Mouse (Mus musculus): ENCODE measurements around the gene Ehd1. TPM values are rescaled to one million over a fixed set of nuclear protein-coding genes. Genes with fewer than 3 reads are reported as not detected.

Ehd1 gene
- polyA plus RNA-seq, 1 experiment from 2014 or later: 46.0 TPM

- Histone ChIP-seq H3K9ac (ENCODE audit: low read depth, low read length) (no peak overlapping the region), H3K4me2 (replicated peaks; ENCODE audit: low read depth, low read length) (no peak overlapping the region), H3K9me3 (ENCODE audit: control insufficient read depth, low read length) (no peaks in the 10 kb centered on the region), H3K27me3 (ENCODE audit: control insufficient read depth, insufficient read depth, low read length) (no peaks in the 10 kb centered on the region), H3K4me3 (ENCODE audit: low read length) (no peak overlapping the region), H3K36me3 (ENCODE audit: control insufficient read depth, insufficient read depth, low read length) (peaks cover 72% of the 10 kb centered on the region), H3K27ac (ENCODE audit: low read depth, low read length) (no peak overlapping the region), H3K4me1 (ENCODE audit: control insufficient read depth, insufficient read depth, low read length) (peaks cover 4% of the 10 kb centered on the region)
- 94% methylated on average over 29 of the region's 29 CpGs for WGBS
- no peak for ATAC-seq (ENCODE audit: low FRiP score, low TSS enrichment)
These were observed 28.8 kb upstream of the Ehd1 start for GRCm38 (mm10) chr19:6247526-6248300.

GRCm38 (mm10) chr19:6253021-6253420, 23.5 kb upstream of the Ehd1 start:
- no peak for ATAC-seq (ENCODE audit: low FRiP score, low TSS enrichment)
- no peaks in the 10 kb centered on the region for H3K27me3 ChIP-seq (ENCODE audit: control insufficient read depth, insufficient read depth, low read length)
- no peak overlapping the region for H3K4me3 ChIP-seq (ENCODE audit: low read length)
- H3K36me3 ChIP-seq (ENCODE audit: control insufficient read depth, insufficient read depth, low read length): peaks cover 89% of the 10 kb centered on the region
- no peak overlapping the region for H3K27ac ChIP-seq (ENCODE audit: low read depth, low read length)
- H3K9ac ChIP-seq (ENCODE audit: low read depth, low read length): no peak overlapping the region
- H3K4me2 ChIP-seq (replicated peaks; ENCODE audit: low read depth, low read length): no peak overlapping the region
- H3K4me1 ChIP-seq (ENCODE audit: control insufficient read depth, insufficient read depth, low read length): no peaks in the 10 kb centered on the region
- H3K9me3 ChIP-seq (ENCODE audit: control insufficient read depth, low read length): no peaks in the 10 kb centered on the region
- WGBS: 87% methylated on average over 4 of the region's 4 CpGs

GRCm38 (mm10) chr19:6260428-6260827, 16.1 kb upstream of the Ehd1 start:
- 64% methylated on average over 2 of the region's 2 CpGs for WGBS
- H3K36me3 ChIP-seq (ENCODE audit: control insufficient read depth, insufficient read depth, low read length): peaks cover 55% of the 10 kb centered on the region
- no peaks in the 10 kb centered on the region; the same call in 1 of the 2 replicates for H3K9me3 ChIP-seq (ENCODE audit: control insufficient read depth, low read length)

GRCm38 (mm10) chr19:6260946-6261345, 15.6 kb upstream of the Ehd1 start:
- H3K4me1 ChIP-seq (ENCODE audit: control insufficient read depth, insufficient read depth, low read length): no peaks in the 10 kb centered on the region
- H3K27ac ChIP-seq (ENCODE audit: low read depth, low read length): no peak overlapping the region
- no peak overlapping the region for H3K9ac ChIP-seq (ENCODE audit: low read depth, low read length)
- ATAC-seq (ENCODE audit: low FRiP score, low TSS enrichment): no peak
- H3K36me3 ChIP-seq (ENCODE audit: control insufficient read depth, insufficient read depth, low read length): peaks cover 49% of the 10 kb centered on the region
- no peaks in the 10 kb centered on the region; the same call in 1 of the 2 replicates for H3K9me3 ChIP-seq (ENCODE audit: control insufficient read depth, low read length)
- no peak overlapping the region for H3K4me3 ChIP-seq (ENCODE audit: low read length)
- H3K27me3 ChIP-seq (ENCODE audit: control insufficient read depth, insufficient read depth, low read length): no peaks in the 10 kb centered on the region
- 86% methylated on average over 4 of the region's 4 CpGs for WGBS
- H3K4me2 ChIP-seq (replicated peaks; ENCODE audit: low read depth, low read length): no peak overlapping the region

More at GRCm38 (mm10) chr19:6260428-6260827, 16.1 kb upstream of the Ehd1 start:
- Histone ChIP-seq H3K27me3 (ENCODE audit: control insufficient read depth, insufficient read depth, low read length) (no peaks in the 10 kb centered on the region), H3K4me1 (ENCODE audit: control insufficient read depth, insufficient read depth, low read length) (no peaks in the 10 kb centered on the region), H3K27ac (ENCODE audit: low read depth, low read length) (no peak overlapping the region), H3K4me2 (replicated peaks; ENCODE audit: low read depth, low read length) (no peak overlapping the region), H3K9ac (ENCODE audit: low read depth, low read length) (no peak overlapping the region), H3K4me3 (ENCODE audit: low read length) (no peak overlapping the region)
- no peak for ATAC-seq (ENCODE audit: low FRiP score, low TSS enrichment)

- Histone ChIP-seq H3K4me1 (ENCODE audit: control insufficient read depth, insufficient read depth, low read length) (no peaks in the 10 kb centered on the region), H3K9me3 (ENCODE audit: control insufficient read depth, low read length) (no peaks in the 10 kb centered on the region; the same call in 1 of the 2 replicates), H3K27ac (ENCODE audit: low read depth, low read length) (no peak overlapping the region), H3K36me3 (ENCODE audit: control insufficient read depth, insufficient read depth, low read length) (peaks cover 45% of the 10 kb centered on the region), H3K4me2 (replicated peaks; ENCODE audit: low read depth, low read length) (no peak overlapping the region), H3K9ac (ENCODE audit: low read depth, low read length) (no peak overlapping the region), H3K4me3 (ENCODE audit: low read length) (no peak overlapping the region), H3K27me3 (ENCODE audit: control insufficient read depth, insufficient read depth, low read length) (no peaks in the 10 kb centered on the region)
- no peak for ATAC-seq (ENCODE audit: low FRiP score, low TSS enrichment)
- 92% methylated on average over 14 of the region's 14 CpGs for WGBS
These were observed 15.1 kb upstream of the Ehd1 start for GRCm38 (mm10) chr19:6261379-6261778.

GRCm38 (mm10) chr19:6262222-6262621, 14.3 kb upstream of the Ehd1 start:
- Histone ChIP-seq H3K27ac (ENCODE audit: low read depth, low read length) (no peak overlapping the region), H3K4me1 (ENCODE audit: control insufficient read depth, insufficient read depth, low read length) (no peaks in the 10 kb centered on the region), H3K27me3 (ENCODE audit: control insufficient read depth, insufficient read depth, low read length) (peaks cover 3% of the 10 kb centered on the region; the same call in 1 of the 2 replicates), H3K9ac (ENCODE audit: low read depth, low read length) (no peak overlapping the region), H3K4me2 (replicated peaks; ENCODE audit: low read depth, low read length) (no peak overlapping the region), H3K4me3 (ENCODE audit: low read length) (no peak overlapping the region), H3K9me3 (ENCODE audit: control insufficient read depth, low read length) (no peaks in the 10 kb centered on the region; the same call in 1 of the 2 replicates), H3K36me3 (ENCODE audit: control insufficient read depth, insufficient read depth, low read length) (peaks cover 37% of the 10 kb centered on the region)
- ATAC-seq (ENCODE audit: low FRiP score, low TSS enrichment): no peak
- WGBS: 66% methylated on average over 7 of the region's 7 CpGs

GRCm38 (mm10) chr19:6262839-6263433, 13.6 kb upstream of the Ehd1 start:
- Histone ChIP-seq H3K4me3 (ENCODE audit: low read length) (no peak overlapping the region), H3K9ac (ENCODE audit: low read depth, low read length) (peak overlapping the region; percentile 34; the same call in 1 of the 2 replicates), H3K9me3 (ENCODE audit: control insufficient read depth, low read length) (no peaks in the 10 kb centered on the region; the same call in 1 of the 2 replicates), H3K4me2 (replicated peaks; ENCODE audit: low read depth, low read length) (no peak overlapping the region), H3K27ac (ENCODE audit: low read depth, low read length) (no peak overlapping the region), H3K27me3 (ENCODE audit: control insufficient read depth, insufficient read depth, low read length) (peaks cover 6% of the 10 kb centered on the region; the same call in 1 of the 2 replicates), H3K4me1 (ENCODE audit: control insufficient read depth, insufficient read depth, low read length) (no peaks in the 10 kb centered on the region), H3K36me3 (ENCODE audit: control insufficient read depth, insufficient read depth, low read length) (peaks cover 30% of the 10 kb centered on the region)
- ATAC-seq (ENCODE audit: low FRiP score, low TSS enrichment): 0 out of 2 replicates have a peak, but pooled peaks have one; percentile 26
- 73% methylated on average over 8 of the region's 8 CpGs for WGBS

GRCm38 (mm10) chr19:6264200-6264599, 12.3 kb upstream of the Ehd1 start:
- 43% methylated on average over 9 of the region's 9 CpGs for WGBS
- H3K9ac ChIP-seq (ENCODE audit: low read depth, low read length): peak overlapping the region; percentile 34; the same call in 1 of the 2 replicates
- H3K9me3 ChIP-seq (ENCODE audit: control insufficient read depth, low read length): no peaks in the 10 kb centered on the region; the same call in 1 of the 2 replicates
- H3K36me3 ChIP-seq (ENCODE audit: control insufficient read depth, insufficient read depth, low read length): peaks cover 19% of the 10 kb centered on the region
- no peak overlapping the region for H3K27ac ChIP-seq (ENCODE audit: low read depth, low read length)
- no peak overlapping the region for H3K4me2 ChIP-seq (replicated peaks; ENCODE audit: low read depth, low read length)
- H3K27me3 ChIP-seq (ENCODE audit: control insufficient read depth, insufficient read depth, low read length): peaks cover 6% of the 10 kb centered on the region; the same call in 1 of the 2 replicates
- no peak for ATAC-seq (ENCODE audit: low FRiP score, low TSS enrichment)
- no peak overlapping the region for H3K4me3 ChIP-seq (ENCODE audit: low read length)
- H3K4me1 ChIP-seq (ENCODE audit: control insufficient read depth, insufficient read depth, low read length): no peaks in the 10 kb centered on the region

- 86% methylated on average over 8 of the region's 8 CpGs for WGBS
- no peak overlapping the region for H3K4me2 ChIP-seq (replicated peaks; ENCODE audit: low read depth, low read length)
- no peaks in the 10 kb centered on the region; the same call in 1 of the 2 replicates for H3K9me3 ChIP-seq (ENCODE audit: control insufficient read depth, low read length)
- H3K27me3 ChIP-seq (ENCODE audit: control insufficient read depth, insufficient read depth, low read length): peaks cover 6% of the 10 kb centered on the region; the same call in 1 of the 2 replicates
- H3K4me1 ChIP-seq (ENCODE audit: control insufficient read depth, insufficient read depth, low read length): no peaks in the 10 kb centered on the region
- H3K27ac ChIP-seq (ENCODE audit: low read depth, low read length): no peak overlapping the region
- no peak overlapping the region for H3K9ac ChIP-seq (ENCODE audit: low read depth, low read length)
- H3K4me3 ChIP-seq (ENCODE audit: low read length): no peak overlapping the region
- ATAC-seq (ENCODE audit: low FRiP score, low TSS enrichment): no peak
- H3K36me3 ChIP-seq (ENCODE audit: control insufficient read depth, insufficient read depth, low read length): peaks cover 17% of the 10 kb centered on the region
These were observed 11.6 kb upstream of the Ehd1 start for GRCm38 (mm10) chr19:6264945-6265344.
